Mouse (Mus musculus): ENCODE measurements at regions not wholly inside any gene's neighbourhood (a gene's known extent, or its start where the extent isn't known, plus 50 kb on each side); places are given as distances from the start of the nearest gene placed in this dataset.

DNA sequence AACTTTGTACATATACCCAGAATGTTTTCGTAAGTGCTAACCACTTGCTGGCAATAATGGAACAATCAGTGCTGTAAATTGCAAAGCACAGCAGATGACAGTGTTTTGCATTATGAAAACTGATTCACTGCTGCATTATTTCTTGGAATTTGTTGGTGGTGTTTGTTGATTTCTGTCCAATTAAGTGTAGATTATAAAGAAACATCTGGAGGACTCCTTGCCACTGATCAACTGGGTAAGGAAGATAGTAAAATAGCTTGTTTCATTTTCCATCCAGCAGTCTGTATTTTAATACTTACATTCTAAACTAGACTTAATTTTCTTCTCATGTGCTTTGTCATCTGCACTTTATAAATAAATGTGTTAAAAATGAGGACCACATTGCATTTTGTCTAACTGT lies 436.6 kb upstream of the Cntn6 start:
- Histone ChIP-seq H3K36me3 (ENCODE audit: control insufficient read depth, insufficient read depth, low read length) (no peaks in the 10 kb centered on the region), H3K27me3 (ENCODE audit: control insufficient read depth, insufficient read depth, low read length) (no peaks in the 10 kb centered on the region), H3K4me3 (ENCODE audit: insufficient read depth, low read depth, low read length) (no peak overlapping the region), H3K4me1 (ENCODE audit: control insufficient read depth, insufficient read depth, low read length) (no peaks in the 10 kb centered on the region), H3K79me2 (ENCODE audit: control insufficient read depth, insufficient read depth, low read length) (no peaks in the 10 kb centered on the region), H3K27ac (replicated peaks; ENCODE audit: insufficient read depth, low read depth, low read length) (no peak overlapping the region), H3K9ac (ENCODE audit: low read depth, low read length) (no peak overlapping the region)
- 79% methylated on average over 1 of the region's 1 CpGs for WGBS
- TF ChIP-seq POLR2A (IDR thresholded peaks at IDR 0.05; ENCODE audit: extremely low read depth, insufficient read depth, low read length) (no peak), CTCF (IDR thresholded peaks at IDR 0.05; ENCODE audit: low read depth, low read length) (no peak)
- DNase-seq (ENCODE audit: extremely low read depth, low read depth, low spot score), result no peak

DNA sequence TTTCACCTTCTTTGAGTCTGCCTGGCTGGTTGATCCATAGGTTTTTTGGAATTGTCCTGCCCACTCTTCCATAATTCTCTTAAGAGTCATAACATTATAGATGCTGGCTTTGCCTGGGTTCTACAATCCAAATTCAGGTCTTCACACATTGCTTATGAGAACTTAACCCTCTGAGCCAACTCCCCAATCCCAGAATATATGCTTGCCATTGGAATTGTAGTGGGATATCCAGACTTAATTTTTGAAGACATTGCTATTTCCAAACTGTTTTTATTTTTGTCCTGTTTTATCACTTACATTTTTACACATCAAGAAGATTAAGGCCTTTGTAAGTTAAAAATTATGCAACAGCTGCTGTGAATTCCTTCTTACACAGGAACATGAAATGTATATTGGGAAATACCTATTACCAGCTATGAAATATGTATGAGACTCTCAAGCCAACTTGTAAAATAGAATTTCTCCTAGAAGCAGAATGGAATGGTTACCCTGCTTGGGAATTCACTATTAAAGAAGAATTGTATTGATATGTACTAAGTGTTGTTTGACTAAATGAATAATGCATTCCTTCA lies 430.8 kb upstream of the Cntn6 start:
- no peak for TF ChIP-seq POLR2A (IDR thresholded peaks at IDR 0.05; ENCODE audit: extremely low read depth, insufficient read depth, low read length)
- no peak for TF ChIP-seq CTCF (IDR thresholded peaks at IDR 0.05; ENCODE audit: low read depth, low read length)
- no peak for DNase-seq (ENCODE audit: extremely low read depth, low read depth, low spot score)

DNA sequence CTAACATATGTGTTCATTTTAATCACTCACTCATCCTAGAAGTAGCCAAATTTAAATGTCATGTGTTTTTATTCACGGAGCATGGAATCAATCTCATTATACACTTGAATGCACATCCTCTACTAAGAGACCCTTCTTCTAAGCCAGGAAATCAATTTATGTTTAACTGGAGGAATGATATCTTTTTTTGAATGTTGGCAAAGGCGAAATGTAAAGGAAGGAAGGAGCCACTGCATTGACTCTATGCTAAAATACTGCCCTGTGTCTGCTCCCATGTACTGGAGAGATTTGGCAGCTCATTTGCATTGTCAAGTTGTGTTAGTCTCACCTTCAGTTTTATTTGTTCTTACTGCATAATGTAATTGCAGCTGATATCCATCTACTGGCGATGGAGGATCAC lies 412.0 kb upstream of the Cntn6 start:
- Histone ChIP-seq H3K36me3 (ENCODE audit: control insufficient read depth, insufficient read depth, low read length) (no peaks in the 10 kb centered on the region), H3K27me3 (ENCODE audit: control insufficient read depth, insufficient read depth, low read length) (no peaks in the 10 kb centered on the region), H3K79me2 (ENCODE audit: control insufficient read depth, insufficient read depth, low read length) (no peaks in the 10 kb centered on the region), H3K27ac (replicated peaks; ENCODE audit: insufficient read depth, low read depth, low read length) (no peak overlapping the region), H3K4me1 (ENCODE audit: control insufficient read depth, insufficient read depth, low read length) (no peaks in the 10 kb centered on the region), H3K9ac (ENCODE audit: low read depth, low read length) (no peak overlapping the region), H3K4me3 (ENCODE audit: insufficient read depth, low read depth, low read length) (no peak overlapping the region)
- no peak for DNase-seq (ENCODE audit: extremely low read depth, low read depth, low spot score)
- TF ChIP-seq POLR2A (IDR thresholded peaks at IDR 0.05; ENCODE audit: extremely low read depth, insufficient read depth, low read length) (no peak), CTCF (IDR thresholded peaks at IDR 0.05; ENCODE audit: low read depth, low read length) (no peak)
- 70% methylated on average over 3 of the region's 3 CpGs for WGBS

More for the DNA sequence above, 430.8 kb upstream of the Cntn6 start:
- Histone ChIP-seq H3K79me2 (ENCODE audit: control insufficient read depth, insufficient read depth, low read length) (no peaks in the 10 kb centered on the region), H3K27ac (replicated peaks; ENCODE audit: insufficient read depth, low read depth, low read length) (no peak overlapping the region), H3K4me3 (ENCODE audit: insufficient read depth, low read depth, low read length) (no peak overlapping the region), H3K36me3 (ENCODE audit: control insufficient read depth, insufficient read depth, low read length) (no peaks in the 10 kb centered on the region), H3K9ac (ENCODE audit: low read depth, low read length) (no peak overlapping the region), H3K4me1 (ENCODE audit: control insufficient read depth, insufficient read depth, low read length) (no peaks in the 10 kb centered on the region), H3K27me3 (ENCODE audit: control insufficient read depth, insufficient read depth, low read length) (no peaks in the 10 kb centered on the region)

DNA sequence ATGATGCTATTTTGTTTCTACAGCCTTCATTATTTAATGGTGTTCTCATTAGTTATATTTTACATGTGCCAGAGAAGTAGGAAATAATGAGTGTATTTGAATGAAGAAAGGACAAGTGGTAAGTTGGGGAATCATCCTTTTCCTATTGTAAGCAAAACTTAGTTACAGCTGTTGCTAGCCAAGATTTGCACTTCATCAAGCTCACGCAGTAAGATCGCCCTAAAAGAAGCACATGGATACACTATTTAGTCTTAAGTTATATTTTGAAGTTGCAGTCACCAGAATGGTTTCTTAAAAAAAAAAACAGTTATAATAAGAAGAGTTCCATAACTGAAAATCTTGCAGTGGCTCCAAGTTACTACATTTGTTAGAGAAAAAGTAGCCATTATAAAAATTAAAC lies 410.3 kb upstream of the Cntn6 start:
- no peak overlapping the region for H3K27ac ChIP-seq (replicated peaks; ENCODE audit: insufficient read depth, low read depth, low read length)
- H3K27me3 ChIP-seq (ENCODE audit: control insufficient read depth, insufficient read depth, low read length), result no peaks in the 10 kb centered on the region
- WGBS, result 81% methylated on average over 2 of the region's 2 CpGs
- H3K79me2 ChIP-seq (ENCODE audit: control insufficient read depth, insufficient read depth, low read length), result no peaks in the 10 kb centered on the region
- no peak for DNase-seq (ENCODE audit: extremely low read depth, low read depth, low spot score)
- H3K4me1 ChIP-seq (ENCODE audit: control insufficient read depth, insufficient read depth, low read length), result no peaks in the 10 kb centered on the region
- H3K4me3 ChIP-seq (ENCODE audit: insufficient read depth, low read depth, low read length), result no peak overlapping the region
- no peak overlapping the region for H3K9ac ChIP-seq (ENCODE audit: low read depth, low read length)
- H3K36me3 ChIP-seq (ENCODE audit: control insufficient read depth, insufficient read depth, low read length), result no peaks in the 10 kb centered on the region
- TF ChIP-seq CTCF (IDR thresholded peaks at IDR 0.05; ENCODE audit: low read depth, low read length) (no peak), POLR2A (IDR thresholded peaks at IDR 0.05; ENCODE audit: extremely low read depth, insufficient read depth, low read length) (no peak)

DNA sequence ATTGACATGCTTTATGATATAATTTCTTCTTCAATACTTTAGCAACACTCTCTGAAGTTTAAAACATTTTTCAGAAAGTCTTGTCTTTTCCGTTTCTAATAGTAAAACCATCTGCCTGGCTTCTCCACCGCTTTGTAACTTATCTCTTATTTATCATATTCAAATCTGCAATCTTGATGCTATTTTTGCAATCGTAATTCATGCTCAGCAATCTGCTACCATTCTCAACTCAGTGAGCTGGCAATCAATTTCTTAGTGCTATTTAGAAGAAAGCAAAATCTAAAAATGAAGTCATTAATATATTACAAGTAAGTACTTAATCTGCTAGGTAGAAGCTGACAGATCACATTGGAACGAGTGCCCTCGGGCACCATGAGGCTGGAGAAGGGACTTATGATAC lies 384.2 kb upstream of the Cntn6 start:
- no peak for TF ChIP-seq POLR2A (IDR thresholded peaks at IDR 0.05; ENCODE audit: extremely low read depth, insufficient read depth, low read length)
- no peak for TF ChIP-seq CTCF (IDR thresholded peaks at IDR 0.05; ENCODE audit: low read depth, low read length)
- Histone ChIP-seq H3K27ac (replicated peaks; ENCODE audit: insufficient read depth, low read depth, low read length) (no peak overlapping the region), H3K4me1 (ENCODE audit: control insufficient read depth, insufficient read depth, low read length) (no peaks in the 10 kb centered on the region), H3K4me3 (ENCODE audit: insufficient read depth, low read depth, low read length) (no peak overlapping the region), H3K79me2 (ENCODE audit: control insufficient read depth, insufficient read depth, low read length) (no peaks in the 10 kb centered on the region), H3K27me3 (ENCODE audit: control insufficient read depth, insufficient read depth, low read length) (no peaks in the 10 kb centered on the region), H3K9ac (ENCODE audit: low read depth, low read length) (no peak overlapping the region), H3K36me3 (ENCODE audit: control insufficient read depth, insufficient read depth, low read length) (no peaks in the 10 kb centered on the region)
- WGBS, result 74% methylated on average over 5 of the region's 5 CpGs
- no peak for DNase-seq (ENCODE audit: extremely low read depth, low read depth, low spot score)
